Mouse (Mus musculus): Measurements from ENCODE around the gene Ttc33. TPM values are rescaled to one million over a fixed set of nuclear protein-coding genes. Genes with fewer than 3 reads are reported as not detected.

Ttc33 gene
- polyA plus RNA-seq, 1 experiment from 2014 or later = 49.3 TPM

DNA sequence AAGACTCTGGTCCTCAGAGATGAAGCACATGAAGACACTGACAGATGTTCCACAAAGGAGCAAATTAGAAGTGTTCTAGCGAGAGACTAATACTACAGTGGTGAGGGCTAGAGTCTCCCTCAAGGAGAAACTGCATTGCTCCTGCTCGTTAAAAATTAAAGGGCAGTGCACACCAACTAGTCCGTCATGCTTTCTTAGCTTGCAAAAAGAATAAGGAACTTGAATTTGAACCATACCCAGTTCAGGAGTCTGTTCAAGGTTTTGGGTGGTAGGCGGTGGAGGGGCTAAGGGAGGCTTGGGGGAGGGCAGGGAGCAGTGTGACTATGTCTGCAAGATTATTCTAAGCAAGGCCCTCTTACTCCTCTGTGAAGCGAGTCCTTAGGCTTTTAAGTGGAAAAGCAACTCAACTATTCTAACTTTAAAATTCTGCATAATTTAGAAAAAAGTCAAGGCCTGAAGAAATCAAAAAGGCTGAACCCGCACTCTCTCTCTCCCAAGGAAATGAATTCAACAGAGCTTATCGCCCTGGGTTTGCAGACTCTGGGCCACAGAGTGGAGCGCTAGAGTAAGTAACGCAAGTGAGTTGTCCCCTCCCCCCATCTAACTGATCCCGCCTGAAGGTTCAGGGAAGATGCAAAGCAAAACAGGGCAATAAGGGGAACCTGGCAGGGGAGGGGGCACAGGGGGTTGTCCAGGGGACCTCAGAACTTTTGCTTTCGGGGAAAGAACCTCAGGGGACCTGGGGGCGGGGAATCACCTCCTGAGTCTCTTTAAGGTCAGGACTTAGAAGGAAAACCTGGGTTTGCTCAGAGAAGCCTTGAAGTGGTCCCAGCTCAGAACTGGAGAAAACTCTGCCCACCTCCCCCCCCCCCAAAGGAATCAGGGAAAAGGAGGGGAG is 56.2 kb downstream of the Ttc33 start:
- WGBS = 19% methylated on average over 12 of the region's 12 CpGs
- no peak for ATAC-seq (ENCODE audit: insufficient read depth, low FRiP score, low TSS enrichment)
- peak overlapping the region; percentile 96 for H3K4me2 ChIP-seq (ENCODE audit: low read depth)
- H3K27ac ChIP-seq (ENCODE audit: low read depth, low read length) = no peak overlapping the region
- peak overlapping the region; percentile 43 for H3K4me3 ChIP-seq (ENCODE audit: low read depth, low read length)
- no peaks in the 10 kb centered on the region for H3K9me3 ChIP-seq (ENCODE audit: control insufficient read depth, low read length)
- H3K36me3 ChIP-seq (ENCODE audit: control insufficient read depth, insufficient read depth, low read length) = no peaks in the 10 kb centered on the region
- H3K27me3 ChIP-seq (ENCODE audit: control insufficient read depth, insufficient read depth, low read length) = peaks cover 34% of the 10 kb centered on the region
- no peak overlapping the region; the same call in 1 of the 2 replicates for H3K9ac ChIP-seq (ENCODE audit: low read length)
- DNase-seq (ENCODE audit: low spot score) = peak; percentile 45
- peaks cover 13% of the 10 kb centered on the region for H3K4me1 ChIP-seq (ENCODE audit: control insufficient read depth, insufficient read depth, low read length)

GRCm38 (mm10) chr15:5242241-5243035 is 57.1 kb downstream of the Ttc33 start:
- Histone ChIP-seq H3K9ac (ENCODE audit: low read length) (peak overlapping the region; percentile 22; the same call in 1 of the 2 replicates), H3K4me1 (ENCODE audit: control insufficient read depth, insufficient read depth, low read length) (peaks cover 13% of the 10 kb centered on the region), H3K36me3 (ENCODE audit: control insufficient read depth, insufficient read depth, low read length) (no peaks in the 10 kb centered on the region), H3K4me3 (ENCODE audit: low read depth, low read length) (peak overlapping the region; percentile 43), H3K27me3 (ENCODE audit: control insufficient read depth, insufficient read depth, low read length) (peaks cover 34% of the 10 kb centered on the region), H3K9me3 (ENCODE audit: control insufficient read depth, low read length) (no peaks in the 10 kb centered on the region), H3K4me2 (ENCODE audit: low read depth) (peak overlapping the region; percentile 96), H3K27ac (ENCODE audit: low read depth, low read length) (no peak overlapping the region)
- ATAC-seq (ENCODE audit: insufficient read depth, low FRiP score, low TSS enrichment) (peak; percentile 18; the same call in 1 of the 2 replicates), DNase-seq (ENCODE audit: low spot score) (peak; percentile 54)
- 3% methylated on average over 61 of the region's 61 CpGs for WGBS

DNA sequence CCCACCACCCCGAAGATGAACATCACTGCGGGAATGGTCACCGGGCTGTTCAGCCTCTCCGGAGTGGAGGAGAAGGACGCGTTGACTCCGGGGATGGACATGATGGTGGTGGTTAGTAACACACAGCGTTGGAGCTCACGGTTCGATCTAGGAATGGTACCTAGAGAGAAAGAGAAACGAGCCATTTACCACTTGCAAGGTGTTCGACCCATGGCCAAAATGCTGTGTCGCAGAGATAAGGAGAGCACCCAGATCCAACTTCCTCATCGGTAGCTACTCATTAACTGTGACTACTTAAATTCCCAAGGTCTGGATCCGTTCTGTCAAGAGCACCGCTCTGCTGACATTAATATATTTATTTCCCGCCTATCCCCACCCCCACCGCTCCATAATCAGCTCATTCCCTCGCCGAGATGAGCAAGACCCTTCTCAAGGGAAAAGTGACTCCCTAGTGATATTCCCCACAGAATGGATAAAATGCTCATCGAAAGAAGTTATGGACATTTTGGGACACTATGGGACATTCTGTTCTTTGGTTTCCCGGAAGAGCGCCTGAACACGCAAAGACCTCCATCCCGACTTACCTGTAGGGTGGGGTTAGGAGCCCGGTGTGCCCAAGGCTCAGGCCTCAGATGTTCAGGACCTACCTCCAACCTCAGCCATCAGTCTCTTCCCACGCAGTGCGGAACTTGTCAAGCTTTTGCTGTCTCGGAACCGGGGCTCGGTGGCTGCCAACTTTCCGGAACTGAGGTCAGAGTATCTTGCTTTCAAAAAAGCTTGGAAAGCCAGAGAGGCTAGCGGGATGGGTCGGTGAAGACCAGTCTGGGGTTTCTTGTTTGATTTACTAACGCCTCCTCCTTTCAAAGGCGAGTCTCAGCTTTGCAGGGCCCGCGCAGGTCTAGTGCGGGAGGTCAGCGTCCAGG is 58.0 kb downstream of the Ttc33 start:
- peak overlapping the region; percentile 48 for H3K4me3 ChIP-seq (ENCODE audit: low read depth, low read length)
- WGBS = 8% methylated on average over 40 of the region's 40 CpGs
- peaks cover 34% of the 10 kb centered on the region for H3K27me3 ChIP-seq (ENCODE audit: control insufficient read depth, insufficient read depth, low read length)
- no peaks in the 10 kb centered on the region for H3K9me3 ChIP-seq (ENCODE audit: control insufficient read depth, low read length)
- peak; percentile 31 for DNase-seq (ENCODE audit: low spot score)
- ATAC-seq (ENCODE audit: insufficient read depth, low FRiP score, low TSS enrichment) = peak; percentile 1
- peak overlapping the region; percentile 96 for H3K4me2 ChIP-seq (ENCODE audit: low read depth)
- no peaks in the 10 kb centered on the region for H3K36me3 ChIP-seq (ENCODE audit: control insufficient read depth, insufficient read depth, low read length)
- H3K4me1 ChIP-seq (ENCODE audit: control insufficient read depth, insufficient read depth, low read length) = peaks cover 13% of the 10 kb centered on the region
- no peak overlapping the region for H3K9ac ChIP-seq (ENCODE audit: low read length)
- H3K27ac ChIP-seq (ENCODE audit: low read depth, low read length) = no peak overlapping the region

GRCm38 (mm10) chr15:5243959-5244905 is 58.9 kb downstream of the Ttc33 start, which contains the start of gene Ptger4:
TSS of gene Ptger4 (minus strand) at chr15:5244187.
- under 1% methylated on average over 60 of the region's 61 CpGs for WGBS
- H3K4me1 ChIP-seq (ENCODE audit: control insufficient read depth, insufficient read depth, low read length) = peaks cover 13% of the 10 kb centered on the region
- no peak within 1 kb of the TSS for H3K27ac ChIP-seq (ENCODE audit: low read depth, low read length)
- peak; percentile 97 for ATAC-seq (ENCODE audit: insufficient read depth, low FRiP score, low TSS enrichment)
- H3K9me3 ChIP-seq (ENCODE audit: control insufficient read depth, low read length) = no peaks in the 10 kb centered on the region
- peaks cover 34% of the 10 kb centered on the region for H3K27me3 ChIP-seq (ENCODE audit: control insufficient read depth, insufficient read depth, low read length)
- peak; percentile 90 for DNase-seq (ENCODE audit: low spot score)
- H3K4me3 ChIP-seq (ENCODE audit: low read depth, low read length) = peak within 1 kb of the TSS; percentile 48
- H3K9ac ChIP-seq (ENCODE audit: low read length) = no peak within 1 kb of the TSS
- peak within 1 kb of the TSS; percentile 96 for H3K4me2 ChIP-seq (ENCODE audit: low read depth)
- no peaks in the 10 kb centered on the region for H3K36me3 ChIP-seq (ENCODE audit: control insufficient read depth, insufficient read depth, low read length)

DNA sequence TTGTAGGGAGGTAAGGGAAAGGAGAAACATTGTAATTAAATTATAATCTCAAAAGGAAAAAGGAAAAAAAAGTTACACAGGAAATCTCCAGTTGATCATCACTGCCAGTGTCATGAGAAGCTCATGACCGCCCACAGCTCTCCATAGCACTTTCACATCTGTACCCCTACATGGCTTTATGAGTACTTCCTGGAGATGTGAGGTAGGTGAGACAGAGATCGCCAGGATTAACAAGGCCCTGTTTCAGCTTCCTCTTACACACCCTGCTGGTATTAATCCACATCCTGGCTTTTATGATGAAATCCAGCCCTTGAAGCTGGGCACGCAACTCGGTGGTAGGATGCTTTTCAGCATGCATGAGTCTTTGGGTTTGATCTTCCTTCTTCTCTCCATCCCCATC is 64.9 kb downstream of the Ttc33 start:
- Histone ChIP-seq H3K4me1 (ENCODE audit: control insufficient read depth, insufficient read depth, low read length) (no peaks in the 10 kb centered on the region), H3K9ac (ENCODE audit: low read length) (no peak overlapping the region), H3K27ac (ENCODE audit: low read depth, low read length) (no peak overlapping the region), H3K36me3 (ENCODE audit: control insufficient read depth, insufficient read depth, low read length) (no peaks in the 10 kb centered on the region), H3K4me2 (ENCODE audit: low read depth) (no peak overlapping the region), H3K27me3 (ENCODE audit: control insufficient read depth, insufficient read depth, low read length) (no peaks in the 10 kb centered on the region; the same call in 1 of the 2 replicates), H3K4me3 (ENCODE audit: low read depth, low read length) (no peak overlapping the region), H3K9me3 (ENCODE audit: control insufficient read depth, low read length) (no peaks in the 10 kb centered on the region)
- WGBS = 80% methylated on average over 4 of the region's 4 CpGs
- DNase-seq (ENCODE audit: low spot score) (no peak), ATAC-seq (ENCODE audit: insufficient read depth, low FRiP score, low TSS enrichment) (no peak)

DNA sequence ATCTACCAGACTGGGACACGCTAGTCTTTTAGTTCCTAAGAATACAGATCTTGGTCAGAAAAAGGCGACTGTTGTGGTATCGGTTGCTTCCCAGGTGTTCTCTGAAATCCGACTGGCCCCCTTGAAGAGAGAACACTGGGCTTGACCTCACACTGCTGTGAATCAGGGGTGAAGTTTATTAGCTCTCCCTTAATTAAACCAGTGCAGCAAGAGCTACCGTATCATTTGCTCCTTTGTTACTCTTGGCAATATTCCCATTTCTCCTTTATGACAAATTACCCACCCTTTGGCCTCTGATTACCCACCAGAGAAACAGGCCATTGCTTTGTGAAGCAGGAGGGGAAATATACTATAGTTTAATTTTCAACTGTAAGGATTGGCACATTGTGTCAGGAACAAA is 74.9 kb downstream of the Ttc33 start:
- no peak overlapping the region for H3K4me2 ChIP-seq (ENCODE audit: low read depth)
- DNase-seq (ENCODE audit: low spot score) = no peak
- no peak for ATAC-seq (ENCODE audit: insufficient read depth, low FRiP score, low TSS enrichment)
- H3K9me3 ChIP-seq (ENCODE audit: control insufficient read depth, low read length) = no peaks in the 10 kb centered on the region
- H3K4me1 ChIP-seq (ENCODE audit: control insufficient read depth, insufficient read depth, low read length) = no peaks in the 10 kb centered on the region
- no peak overlapping the region for H3K9ac ChIP-seq (ENCODE audit: low read length)
- 61% methylated on average over 5 of the region's 5 CpGs for WGBS
- H3K36me3 ChIP-seq (ENCODE audit: control insufficient read depth, insufficient read depth, low read length) = no peaks in the 10 kb centered on the region
- H3K27ac ChIP-seq (ENCODE audit: low read depth, low read length) = no peak overlapping the region
- no peak overlapping the region for H3K4me3 ChIP-seq (ENCODE audit: low read depth, low read length)
- H3K27me3 ChIP-seq (ENCODE audit: control insufficient read depth, insufficient read depth, low read length) = no peaks in the 10 kb centered on the region

DNA sequence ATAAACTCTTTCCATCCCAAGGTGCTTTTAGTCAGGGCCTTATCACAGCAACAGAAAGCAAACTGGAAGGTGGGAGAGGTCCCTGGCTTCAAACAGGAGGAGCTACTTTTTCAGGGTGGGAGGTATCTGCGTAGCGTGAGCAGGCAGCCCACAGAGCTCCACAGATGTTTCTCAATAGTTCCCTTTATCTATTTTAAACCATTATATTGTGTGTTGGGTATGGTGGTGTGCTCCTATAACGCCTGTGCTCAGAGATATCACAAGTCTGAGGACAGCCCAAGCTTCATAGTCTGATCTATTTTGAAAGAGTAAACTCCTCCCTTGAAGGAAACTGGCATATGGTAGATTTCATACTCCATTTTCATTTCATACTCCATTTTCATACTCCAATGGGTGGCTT is 75.7 kb downstream of the Ttc33 start:
- no peaks in the 10 kb centered on the region for H3K27me3 ChIP-seq (ENCODE audit: control insufficient read depth, insufficient read depth, low read length)
- H3K4me3 ChIP-seq (ENCODE audit: low read depth, low read length) = no peak overlapping the region
- no peak for DNase-seq (ENCODE audit: low spot score)

More for the DNA sequence above, 75.7 kb downstream of the Ttc33 start:
- Histone ChIP-seq H3K9me3 (ENCODE audit: control insufficient read depth, low read length) (no peaks in the 10 kb centered on the region), H3K9ac (ENCODE audit: low read length) (no peak overlapping the region), H3K27ac (ENCODE audit: low read depth, low read length) (no peak overlapping the region), H3K36me3 (ENCODE audit: control insufficient read depth, insufficient read depth, low read length) (no peaks in the 10 kb centered on the region), H3K4me1 (ENCODE audit: control insufficient read depth, insufficient read depth, low read length) (no peaks in the 10 kb centered on the region), H3K4me2 (ENCODE audit: low read depth) (no peak overlapping the region)
- WGBS = 87% methylated on average over 3 of the region's 3 CpGs
- no peak for ATAC-seq (ENCODE audit: insufficient read depth, low FRiP score, low TSS enrichment)
